ENCODE assay signal across 22 mouse cellular contexts in genomic region chr11:89455647-89456231, GRCm38 (mm10).
A peak's percentile ranks its signal among the peaks of the same experiment; 100 is the strongest.
DNase-seq lines count a peak whose midpoint lies in the region; ATAC-seq and TF ChIP-seq lines count a peak whose summit lies in the region.
"Had no signal": no experiment of that assay in that cellular context is flagged by ENCODE, and none has a peak within 500 bp of the region (broad histone marks: within the 10 kb centered on the region; RNA-seq: fewer than 3 reads in every experiment).

No protein-coding gene starts in this region.

- H3K36me3 ChIP-seq in embryonic facial prominence, embryonic 14.5 days (ENCODE audit: control insufficient read depth, insufficient read depth, low read length) = no peaks in the 10 kb centered on the region
- H3K36me3 ChIP-seq in intestine, postnatal 0 days (ENCODE audit: control insufficient read depth, insufficient read depth) = no peaks in the 10 kb centered on the region
- H3K36me3 ChIP-seq: heart, embryonic 15.5 days; hindbrain, embryonic 13.5 days; neural tube, embryonic 15.5 days had no signal

- no peak overlapping the region for H3K4me3 ChIP-seq in embryonic facial prominence, embryonic 14.5 days (ENCODE audit: low read depth, low read length)
- H3K4me3 ChIP-seq in intestine, postnatal 0 days (ENCODE audit: low read depth, low read length) = no peak overlapping the region
- H3K4me3 ChIP-seq: heart, embryonic 15.5 days; hindbrain, embryonic 13.5 days; layer of hippocampus, adult 2 months; neural tube, embryonic 15.5 days had no signal

- H3K4me2 ChIP-seq in embryonic facial prominence, embryonic 14.5 days (ENCODE audit: low read depth, low read length) = no peak overlapping the region
- H3K4me2 ChIP-seq in intestine, postnatal 0 days (replicated peaks; ENCODE audit: low read depth) = no peak overlapping the region
- H3K4me2 ChIP-seq: heart, embryonic 15.5 days; hindbrain, embryonic 13.5 days; neural tube, embryonic 15.5 days had no signal

- peak; percentile 8 for DNase-seq in embryo, embryonic 11 days
- DNase-seq in embryo, embryonic 10.5 days (ENCODE audit: low spot score) = no peak
- DNase-seq in brain, adult 2 months (ENCODE audit: low read depth, low spot score) = peak; percentile 10
- DNase-seq in embryonic facial prominence, embryonic 14.5 days (ENCODE audit: low spot score) = peak; percentile 32
- DNase-seq in retina, adult 2 months (ENCODE audit: low read depth, low spot score) = peak; percentile 23
- DNase-seq in right cerebral cortex, adult 18-20 months = no peak
- DNase-seq in cerebellum, postnatal 25 days = no peak
- DNase-seq: adrenal gland, postnatal 10 days; cerebellum, adult 11 months; cerebellum, adult 9-11 months; gastrocnemius, postnatal 36 days; heart, postnatal 36 days; kidney, adult 8-10 months; kidney, postnatal 25 days; lung, postnatal 10 days had no signal

- 0 out of 2 replicates have a peak, but pooled peaks have one; percentile 15 for ATAC-seq in embryonic facial prominence, embryonic 14.5 days (ENCODE audit: low read depth)
- no peak for ATAC-seq in intestine, postnatal 0 days
- ATAC-seq: forebrain, embryonic 16.5 days; inflammation-experienced regulatory T-cells, adult 6 months had no signal

- H3K27me3 ChIP-seq in embryonic facial prominence, embryonic 14.5 days (replicated peaks; ENCODE audit: control insufficient read depth, insufficient read depth, low read length) = no peaks in the 10 kb centered on the region
- H3K27me3 ChIP-seq in intestine, postnatal 0 days (replicated peaks; ENCODE audit: control insufficient read depth, insufficient read depth, low read length) = no peaks in the 10 kb centered on the region
- H3K27me3 ChIP-seq: heart, embryonic 15.5 days; hindbrain, embryonic 13.5 days; neural tube, embryonic 15.5 days had no signal

- 23% methylated on average over 5 of the region's 5 CpGs for WGBS in embryonic facial prominence, embryonic 14.5 days
- 53% methylated on average over 5 of the region's 5 CpGs for WGBS in intestine, postnatal 0 days

- no peak overlapping the region for H3K27ac ChIP-seq in embryonic facial prominence, embryonic 14.5 days (replicated peaks; ENCODE audit: low read depth, low read length)
- no peak overlapping the region for H3K27ac ChIP-seq in intestine, postnatal 0 days (ENCODE audit: low read depth, low read length)
- H3K27ac ChIP-seq: heart, embryonic 15.5 days; hindbrain, embryonic 13.5 days; layer of hippocampus, adult 2 months; neural tube, embryonic 15.5 days had no signal

- no peak for TF ChIP-seq CTCF in intestine, postnatal 0 days (IDR thresholded peaks at IDR 0.05; ENCODE audit: low read depth)

- no peaks in the 10 kb centered on the region for H3K9me3 ChIP-seq in embryonic facial prominence, embryonic 14.5 days (ENCODE audit: control insufficient read depth, low read length)
- no peaks in the 10 kb centered on the region for H3K9me3 ChIP-seq in intestine, postnatal 0 days (ENCODE audit: control insufficient read depth)
- H3K9me3 ChIP-seq: heart, embryonic 15.5 days; hindbrain, embryonic 13.5 days; neural tube, embryonic 15.5 days had no signal

- H3K4me1 ChIP-seq in embryonic facial prominence, embryonic 14.5 days (ENCODE audit: control insufficient read depth, insufficient read depth, low read length) = peaks cover 5% of the 10 kb centered on the region
- no peaks in the 10 kb centered on the region for H3K4me1 ChIP-seq in intestine, postnatal 0 days (replicated peaks; ENCODE audit: control insufficient read depth, insufficient read depth, low read length)
- H3K4me1 ChIP-seq: heart, embryonic 15.5 days; neural tube, embryonic 15.5 days had no signal

- H3K9ac ChIP-seq in embryonic facial prominence, embryonic 14.5 days (ENCODE audit: low read depth, low read length) = no peak overlapping the region
- H3K9ac ChIP-seq in intestine, postnatal 0 days (ENCODE audit: low read depth, low read length) = no peak overlapping the region
- H3K9ac ChIP-seq: heart, embryonic 15.5 days; hindbrain, embryonic 13.5 days; neural tube, embryonic 15.5 days had no signal

Comparison
In these comparisons a context has a peak if more than half of its experiments do, and no peak if none do; other contexts are left out.
1. DNase-seq: peak in embryo, embryonic 11 days (single experiment), brain, adult 2 months (single experiment), embryonic facial prominence, embryonic 14.5 days (single experiment) and retina, adult 2 months (single experiment); none in embryo, embryonic 10.5 days (single experiment), right cerebral cortex, adult 18-20 months (single experiment) and cerebellum, postnatal 25 days (0 of 2).